Mouse (Mus musculus) ES-Bruce4 (cell line): ENCODE measurements around the gene Phldb2. TPM values are rescaled to one million over a fixed set of nuclear protein-coding genes. Genes with fewer than 3 reads are reported as not detected.

Source experiments
- H3K27ac ChIP-seq: 2 replicates; pipeline ENCODE4 v1.5.1; 2012; ENCODE audit warnings: low read length, inconsistent platforms; ENCODE audit not compliant: insufficient read depth
- H3K27me3 ChIP-seq: 2 replicates; pipeline ENCODE4 v1.6.1; 2012; ENCODE audit warnings: mild to moderate bottlenecking, low read length, inconsistent platforms; ENCODE audit not compliant: control insufficient read depth, poor library complexity, insufficient read depth, severe bottlenecking
- H3K36me3 ChIP-seq: 2 replicates; pipeline ENCODE4 v1.6.1; 2012; ENCODE audit warnings: inconsistent platforms, mild to moderate bottlenecking, low read length, moderate library complexity; ENCODE audit not compliant: control insufficient read depth, poor library complexity, insufficient read depth, severe bottlenecking
- H3K4me1 ChIP-seq: one replicate; pipeline ENCODE4 v1.8.1; 2011; ENCODE audit warnings: low read length; ENCODE audit not compliant: control insufficient read depth, insufficient read depth
- H3K4me3 ChIP-seq: 2 replicates; pipeline ENCODE4 v1.5.1; 2011; ENCODE audit warnings: low read depth, mild to moderate bottlenecking, low read length
- H3K9ac ChIP-seq: 2 replicates; pipeline ENCODE4 v1.6.1; 2012; ENCODE audit warnings: low read depth, mild to moderate bottlenecking, inconsistent platforms; ENCODE audit not compliant: poor library complexity, severe bottlenecking
- H3K9me3 ChIP-seq: replicated peaks from 2 replicates; pipeline ENCODE4 v1.6.1; 2012; ENCODE audit warnings: mild to moderate bottlenecking, low read length, inconsistent platforms; ENCODE audit not compliant: control insufficient read depth, poor library complexity, insufficient read depth, severe bottlenecking
- CTCF ChIP-seq: IDR thresholded peaks from one replicate; pipeline ENCODE4 v1.8.1; 2011; ENCODE audit warnings: low read depth, low read length
- EP300 ChIP-seq: IDR thresholded peaks from 2 replicates; pipeline ENCODE4 v1.6.1; 2011; ENCODE audit warnings: low read depth, low read length; ENCODE audit not compliant: insufficient read depth
- POLR2A ChIP-seq: IDR thresholded peaks from one replicate; pipeline ENCODE4 v1.8.1; 2011; ENCODE audit warnings: low read length; ENCODE audit not compliant: insufficient read depth
- polyA plus RNA-seq: library from polyadenylated mRNA; stranded (reverse); fragments of >200 nt; gene quantifications from 2 replicates; pipeline ENCODE4 v1.2.4, GENCODE M21; 2011; ENCODE audit warnings: low read depth; ENCODE audit not compliant: missing spikeins, insufficient read depth, insufficient read length

Phldb2 gene
- polyA plus RNA-seq, 1 experiment = 60.9 TPM

DNA sequence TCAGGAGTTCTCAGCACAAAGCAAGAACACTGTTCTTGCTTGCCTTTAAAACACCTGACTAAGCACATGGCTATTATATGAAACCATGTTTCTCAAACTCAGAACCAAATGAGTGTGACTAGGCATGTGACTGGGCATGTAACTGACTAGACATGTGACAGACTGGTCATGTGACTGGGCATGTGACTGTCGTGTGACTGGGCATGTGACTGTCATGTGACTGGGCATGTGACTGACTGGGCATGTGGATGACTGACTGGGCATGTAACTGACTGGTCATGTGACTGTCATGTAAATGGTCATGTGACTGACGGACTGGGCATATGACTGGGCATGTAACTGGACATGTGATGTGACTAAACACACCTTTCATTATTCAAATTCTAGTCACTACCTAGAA, 16.8 kb upstream of the Phldb2 start:
- TF ChIP-seq POLR2A (no peak), CTCF (no peak), EP300 (no peak)
- no peak overlapping the region for H3K27ac ChIP-seq
- no peaks in the 10 kb centered on the region for H3K9me3 ChIP-seq
- no peak overlapping the region for H3K9ac ChIP-seq
- H3K4me1 ChIP-seq = no peaks in the 10 kb centered on the region
- H3K4me3 ChIP-seq = no peak overlapping the region
- no peaks in the 10 kb centered on the region for H3K36me3 ChIP-seq
- no peaks in the 10 kb centered on the region for H3K27me3 ChIP-seq

- Histone ChIP-seq H3K27me3 (no peaks in the 10 kb centered on the region), H3K4me3 (no peak overlapping the region), H3K9me3 (no peaks in the 10 kb centered on the region), H3K4me1 (no peaks in the 10 kb centered on the region), H3K9ac (no peak overlapping the region), H3K36me3 (no peaks in the 10 kb centered on the region), H3K27ac (no peak overlapping the region)
- TF ChIP-seq POLR2A (no peak), EP300 (no peak), CTCF (no peak)
These were observed 15.3 kb upstream of the Phldb2 start for GRCm38 (mm10) chr16:45968716-45969115.

GRCm38 (mm10) chr16:45967471-45967870, 14.1 kb upstream of the Phldb2 start:
- Histone ChIP-seq H3K9ac (no peak overlapping the region), H3K27me3 (no peaks in the 10 kb centered on the region), H3K9me3 (no peaks in the 10 kb centered on the region), H3K27ac (no peak overlapping the region), H3K4me1 (no peaks in the 10 kb centered on the region), H3K4me3 (no peak overlapping the region), H3K36me3 (no peaks in the 10 kb centered on the region)
- TF ChIP-seq CTCF = peak; percentile 67
- TF ChIP-seq EP300 = no peak
- no peak for TF ChIP-seq POLR2A

DNA sequence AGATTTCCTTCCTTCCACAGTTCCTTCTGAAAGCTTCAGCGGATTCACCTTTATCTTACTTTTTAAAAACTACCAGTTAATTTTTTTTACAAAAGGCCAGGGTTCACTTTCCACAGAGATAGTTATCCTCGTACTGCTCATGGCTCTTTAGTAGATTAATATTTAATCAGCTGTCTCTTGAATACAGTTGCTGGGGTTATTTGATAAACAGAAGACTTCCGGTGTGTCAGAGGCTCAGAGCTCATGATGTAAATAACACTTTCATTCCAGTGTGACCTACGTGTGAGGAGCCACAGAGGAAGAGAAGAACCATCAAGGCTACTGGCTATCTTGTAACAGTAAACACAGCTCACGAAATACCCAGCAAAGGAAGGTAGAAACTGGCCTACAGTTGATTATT, 13.2 kb upstream of the Phldb2 start:
- no peaks in the 10 kb centered on the region for H3K27me3 ChIP-seq
- TF ChIP-seq POLR2A = no peak
- no peak for TF ChIP-seq CTCF
- TF ChIP-seq EP300 = no peak
- no peak overlapping the region for H3K4me3 ChIP-seq
- no peaks in the 10 kb centered on the region for H3K36me3 ChIP-seq
- H3K9me3 ChIP-seq = no peaks in the 10 kb centered on the region
- H3K27ac ChIP-seq = no peak overlapping the region
- no peak overlapping the region for H3K9ac ChIP-seq
- no peaks in the 10 kb centered on the region for H3K4me1 ChIP-seq

- no peaks in the 10 kb centered on the region for H3K36me3 ChIP-seq
- H3K4me1 ChIP-seq = no peaks in the 10 kb centered on the region
- no peak overlapping the region for H3K9ac ChIP-seq
- TF ChIP-seq EP300 (no peak), CTCF (no peak), POLR2A (no peak)
- H3K27me3 ChIP-seq = no peaks in the 10 kb centered on the region
- H3K27ac ChIP-seq = no peak overlapping the region
- H3K9me3 ChIP-seq = no peaks in the 10 kb centered on the region
- H3K4me3 ChIP-seq = no peak overlapping the region
These were observed 11.4 kb upstream of the Phldb2 start for GRCm38 (mm10) chr16:45964777-45965176.

- H3K4me1 ChIP-seq = no peaks in the 10 kb centered on the region
- no peak for TF ChIP-seq EP300
- TF ChIP-seq CTCF = no peak
- TF ChIP-seq POLR2A = no peak
- H3K9ac ChIP-seq = no peak overlapping the region
- no peaks in the 10 kb centered on the region for H3K36me3 ChIP-seq
- no peak overlapping the region for H3K27ac ChIP-seq
- H3K9me3 ChIP-seq = no peaks in the 10 kb centered on the region
- H3K4me3 ChIP-seq = no peak overlapping the region
- no peaks in the 10 kb centered on the region for H3K27me3 ChIP-seq
These were observed 10.4 kb upstream of the Phldb2 start for GRCm38 (mm10) chr16:45963837-45964236.
